Mouse (Mus musculus) megakaryocyte, embryonic 14.5 days (primary cell): Measurements from ENCODE around the gene Gm43738. TPM values are rescaled to one million over a fixed set of nuclear protein-coding genes. Genes with fewer than 3 reads are reported as not detected.

Source experiments
- H3K27me3 ChIP-seq: replicated peaks from 2 replicates; pipeline ENCODE3; 2012; ENCODE audit warnings: inconsistent platforms
- H3K36me3 ChIP-seq: replicated peaks from 2 replicates; pipeline ENCODE3; 2012; ENCODE audit warnings: low read length, inconsistent platforms, mixed read lengths
- H3K4me1 ChIP-seq: 2 replicates; pipeline ENCODE4 v1.6.1; 2012; ENCODE audit warnings: inconsistent platforms
- H3K4me3 ChIP-seq: replicated peaks from 2 replicates; pipeline ENCODE3; 2012; ENCODE audit warnings: moderate library complexity, mild to moderate bottlenecking, inconsistent platforms
- H3K9me3 ChIP-seq: 2 replicates; pipeline ENCODE4 v1.6.1; 2012; ENCODE audit warnings: inconsistent platforms
- FLI1 ChIP-seq: IDR thresholded peaks from 2 replicates; pipeline ENCODE4 v1.6.1; 2012; ENCODE audit warnings: low read length, inconsistent platforms, mixed read lengths
- GATA1 ChIP-seq: IDR thresholded peaks from 3 replicates; pipeline ENCODE4 v1.6.1; 2012; ENCODE audit warnings: mixed read lengths, low read length, inconsistent platforms, borderline replicate concordance
- polyA plus RNA-seq: library from polyadenylated mRNA; stranded (reverse); fragments of >175 nt; gene quantifications from 2 replicates; pipeline ENCODE4 v1.2.3, GENCODE M21; 2012; ENCODE audit warnings: low replicate concordance; ENCODE audit not compliant: insufficient read depth

Gene Gm43738
- polyA plus RNA-seq, 1 experiment = 14.8 TPM

- H3K4me1 ChIP-seq = peaks cover 11% of the 10 kb centered on the region
- no peak overlapping the region for H3K4me3 ChIP-seq
- H3K36me3 ChIP-seq = peaks cover 95% of the 10 kb centered on the region
- TF ChIP-seq GATA1 (no peak), FLI1 (no peak)
- no peaks in the 10 kb centered on the region for H3K9me3 ChIP-seq
- no peaks in the 10 kb centered on the region for H3K27me3 ChIP-seq
These were observed 39.2 kb downstream of the Gm43738 start for GRCm38 (mm10) chr3:89061696-89062095.

DNA sequence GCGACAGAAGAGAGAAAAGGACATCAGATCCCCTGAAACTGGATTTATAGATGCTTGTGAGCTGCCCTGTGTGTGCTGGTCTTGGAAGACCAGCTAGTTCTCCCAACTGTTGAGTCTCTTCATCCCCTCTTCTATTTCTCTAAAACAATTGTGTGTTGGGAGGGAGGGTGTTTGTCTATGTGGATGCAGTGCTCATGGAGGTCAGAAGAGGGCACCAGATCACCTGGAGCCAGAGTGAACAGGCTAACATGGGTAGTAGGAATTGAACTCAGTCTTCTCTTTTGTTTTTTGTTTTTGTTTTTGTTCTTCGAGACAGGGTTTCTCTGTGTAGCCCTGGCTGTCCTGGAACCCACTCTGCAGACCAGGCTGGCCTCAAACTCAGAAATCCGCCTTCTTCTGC, 42.1 kb downstream of the Gm43738 start:
- Histone ChIP-seq H3K9me3 (no peaks in the 10 kb centered on the region), H3K27me3 (no peaks in the 10 kb centered on the region), H3K4me1 (peaks cover 13% of the 10 kb centered on the region; the same call in 1 of the 2 replicates), H3K36me3 (peaks cover 95% of the 10 kb centered on the region), H3K4me3 (no peak overlapping the region)
- TF ChIP-seq FLI1 (no peak), GATA1 (no peak)

DNA sequence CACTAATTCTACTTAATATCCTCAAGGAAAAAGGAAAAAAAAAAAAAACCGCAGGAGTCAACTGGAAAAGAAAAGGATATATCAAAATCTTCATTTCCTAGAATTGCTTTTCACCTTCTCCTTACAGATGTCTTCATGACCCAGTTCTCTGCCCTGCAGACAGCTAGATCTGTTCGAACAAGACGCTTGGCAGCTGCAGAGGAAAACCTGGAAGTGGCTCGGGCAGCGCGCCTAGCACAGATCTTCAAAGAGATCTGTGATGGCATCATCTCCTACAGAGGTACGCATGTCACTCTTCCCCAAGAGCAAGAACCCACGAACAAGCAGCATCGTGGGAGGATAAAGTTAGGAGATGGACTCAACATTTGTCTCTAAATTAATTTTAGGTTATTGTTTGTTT, 42.5 kb downstream of the Gm43738 start:
- H3K4me3 ChIP-seq = no peak overlapping the region
- H3K4me1 ChIP-seq = peaks cover 13% of the 10 kb centered on the region; the same call in 1 of the 2 replicates
- peaks cover 95% of the 10 kb centered on the region for H3K36me3 ChIP-seq
- TF ChIP-seq FLI1 (no peak), GATA1 (no peak)
- H3K27me3 ChIP-seq = no peaks in the 10 kb centered on the region
- H3K9me3 ChIP-seq = no peaks in the 10 kb centered on the region

- H3K4me3 ChIP-seq = no peak overlapping the region
- peaks cover 6% of the 10 kb centered on the region; the same call in 1 of the 2 replicates for H3K4me1 ChIP-seq
- H3K27me3 ChIP-seq = no peaks in the 10 kb centered on the region
- peaks cover 91% of the 10 kb centered on the region for H3K36me3 ChIP-seq
- no peak for TF ChIP-seq GATA1
- no peak for TF ChIP-seq FLI1
- H3K9me3 ChIP-seq = no peaks in the 10 kb centered on the region
These were observed 57.5 kb downstream of the Gm43738 start for GRCm38 (mm10) chr3:89043359-89043758.

Other genes with a start within 250 kb of the Gm43738 start
- 11.3 and 22.7 TPM in 2 replicates for gene Msto1, start 187.1 kb downstream of the Gm43738 start, polyA plus RNA-seq
- gene Ash1l, start 150.5 kb downstream of the Gm43738 start, polyA plus RNA-seq = 0.45 and 0.95 TPM in 2 replicates
- 21.0 and 86.4 TPM in 2 replicates for gene Dap3, start 149.9 kb downstream of the Gm43738 start, polyA plus RNA-seq
- 10.9 and 15.1 TPM in 2 replicates for gene Rusc1, start 7.8 kb downstream of the Gm43738 start, polyA plus RNA-seq
- gene Fdps, start 860 bp upstream of the Gm43738 start, polyA plus RNA-seq = 48.9 and 51.3 TPM in 2 replicates
- 0.26 TPM in 1 of 2 replicates, not detected in the other for gene Pklr, start 35.0 kb upstream of the Gm43738 start, polyA plus RNA-seq
- 0.36 and 0.68 TPM in 2 replicates for gene Hcn3, start 59.1 kb upstream of the Gm43738 start, polyA plus RNA-seq
- 12.9 and 13.3 TPM in 2 replicates for gene Clk2, start 63.7 kb upstream of the Gm43738 start, polyA plus RNA-seq
- 180 and 256 TPM in 2 replicates for gene Scamp3, start 76.4 kb upstream of the Gm43738 start, polyA plus RNA-seq
- 23.3 and 39.8 TPM in 2 replicates for gene Fam189b, start 82.0 kb upstream of the Gm43738 start, polyA plus RNA-seq
- gene Gba, start 101.8 kb upstream of the Gm43738 start, polyA plus RNA-seq = 8.5 and 10.8 TPM in 2 replicates
- gene Thbs3, start 114.1 kb upstream of the Gm43738 start, polyA plus RNA-seq = 0.07 TPM in 1 of 2 replicates, not detected in the other
- 299 and 549 TPM in 2 replicates for gene Mtx1, start 126.0 kb upstream of the Gm43738 start, polyA plus RNA-seq
- gene Muc1, start 128.0 kb upstream of the Gm43738 start, polyA plus RNA-seq = 0.29 and 1.2 TPM in 2 replicates
- 81.0 and 225 TPM in 2 replicates for gene Krtcap2, start 144.9 kb upstream of the Gm43738 start, polyA plus RNA-seq
- gene Trim46, start 145.2 kb upstream of the Gm43738 start, polyA plus RNA-seq = 1.8 and 2.1 TPM in 2 replicates
- gene Dpm3, start 158.3 kb upstream of the Gm43738 start, polyA plus RNA-seq = 435 and 701 TPM in 2 replicates
- gene Slc50a1, start 169.5 kb upstream of the Gm43738 start, polyA plus RNA-seq = 7.0 and 25.0 TPM in 2 replicates
- gene Efna1, start 180.0 kb upstream of the Gm43738 start, polyA plus RNA-seq = 0.16 TPM in 1 of 2 replicates, not detected in the other
- not detected in 2 replicates for gene Efna3, start 221.9 kb upstream of the Gm43738 start, polyA plus RNA-seq
- gene Efna4, start 236.9 kb upstream of the Gm43738 start, polyA plus RNA-seq = 0.29 TPM in 1 of 2 replicates, not detected in the other
- gene Adam15, start 248.9 kb upstream of the Gm43738 start, polyA plus RNA-seq = 36.8 and 135 TPM in 2 replicates